Mouse (Mus musculus): ENCODE results near the gene Lnx2. TPM values are rescaled to one million over a fixed set of nuclear protein-coding genes. Genes with fewer than 3 reads are reported as not detected.

Lnx2 gene
- polyA plus RNA-seq, 1 experiment from 2014 or later = 13.7 TPM

DNA sequence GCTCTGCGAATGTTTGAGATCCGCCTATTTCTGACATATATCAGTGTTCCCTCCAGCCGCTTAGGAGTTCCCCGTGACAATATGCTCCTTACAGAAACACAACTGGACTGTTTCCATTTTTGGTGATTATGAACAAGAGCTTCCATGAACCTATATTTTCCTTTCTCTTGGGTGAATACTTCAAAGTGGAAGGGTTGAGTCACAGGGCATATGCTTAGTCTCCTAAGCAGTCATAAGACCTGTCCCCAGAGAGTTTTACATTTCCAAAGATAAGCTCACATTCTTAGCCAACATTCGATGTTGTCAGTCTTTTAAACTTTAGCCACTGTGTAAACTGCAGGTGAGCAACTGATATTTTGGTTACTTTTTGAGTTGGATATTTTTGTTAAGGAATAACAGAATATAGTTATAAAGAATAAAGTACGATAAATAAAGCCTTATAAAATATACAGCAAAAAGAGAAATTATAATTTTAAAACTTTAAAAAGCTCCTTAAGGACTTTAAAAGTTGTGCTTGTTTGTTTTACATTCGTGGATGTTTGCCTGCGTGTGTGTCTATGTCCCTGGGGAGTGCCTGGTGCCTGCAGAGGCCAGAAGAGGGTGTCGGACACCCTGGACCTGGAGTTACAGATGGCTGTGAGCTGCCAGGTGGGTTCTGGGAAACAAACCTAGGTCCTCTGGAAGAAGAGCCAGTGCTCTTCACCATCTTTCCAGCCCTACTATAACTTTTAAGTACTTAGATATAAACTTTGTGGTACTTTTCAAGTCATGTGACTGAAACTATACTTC is 18.6 kb downstream of the Lnx2 start:
- Histone ChIP-seq H3K9ac (no peak overlapping the region), H3K4me2 (no peak overlapping the region), H3K36me3 (no peaks in the 10 kb centered on the region), H3K27me3 (no peaks in the 10 kb centered on the region), H3K9me3 (no peaks in the 10 kb centered on the region), H3K27ac (no peak overlapping the region), H3K4me3 (no peak overlapping the region), H3K4me1 (peaks cover 11% of the 10 kb centered on the region; the same call in 1 of the 2 replicates)
- 79% methylated on average over 9 of the region's 9 CpGs for WGBS
- ATAC-seq (ENCODE audit: insufficient number of reproducible peaks, insufficient read depth, low FRiP score, low TSS enrichment, low read depth) = no peak

DNA sequence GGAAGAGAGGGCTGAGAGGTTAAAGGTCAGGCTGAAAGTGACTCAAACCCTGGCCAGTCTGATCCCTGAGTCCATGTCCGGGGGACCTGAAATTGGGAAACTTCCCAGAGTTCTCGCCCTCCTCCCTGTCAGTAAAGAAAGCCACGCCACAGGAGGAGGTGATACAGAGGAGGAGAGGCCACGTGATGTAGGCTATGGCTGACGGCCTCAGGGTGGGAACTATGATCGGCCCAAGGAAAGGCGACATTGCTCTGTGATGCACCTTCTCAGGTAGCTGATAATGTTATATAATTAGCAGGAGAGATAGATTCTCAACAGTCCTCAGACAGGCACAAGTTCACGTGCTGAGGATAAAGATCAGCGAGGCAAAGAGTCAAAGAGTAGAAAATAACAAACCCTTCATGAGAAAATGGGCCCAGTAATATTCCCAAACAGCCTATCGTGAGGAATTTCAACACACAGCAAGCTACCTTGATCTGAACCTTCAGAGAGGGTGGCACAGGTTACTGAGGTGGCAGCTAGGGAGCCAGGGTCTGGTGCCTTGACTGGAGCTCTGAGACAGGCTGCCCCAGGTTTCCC is 19.6 kb downstream of the Lnx2 start:
- Histone ChIP-seq H3K27ac (no peak overlapping the region), H3K9ac (no peak overlapping the region), H3K36me3 (no peaks in the 10 kb centered on the region), H3K27me3 (no peaks in the 10 kb centered on the region), H3K4me2 (no peak overlapping the region), H3K9me3 (no peaks in the 10 kb centered on the region), H3K4me1 (peaks cover 15% of the 10 kb centered on the region; the same call in 1 of the 2 replicates), H3K4me3 (no peak overlapping the region)
- 78% methylated on average over 10 of the region's 10 CpGs for WGBS
- ATAC-seq (ENCODE audit: insufficient number of reproducible peaks, insufficient read depth, low FRiP score, low TSS enrichment, low read depth) = no peak

DNA sequence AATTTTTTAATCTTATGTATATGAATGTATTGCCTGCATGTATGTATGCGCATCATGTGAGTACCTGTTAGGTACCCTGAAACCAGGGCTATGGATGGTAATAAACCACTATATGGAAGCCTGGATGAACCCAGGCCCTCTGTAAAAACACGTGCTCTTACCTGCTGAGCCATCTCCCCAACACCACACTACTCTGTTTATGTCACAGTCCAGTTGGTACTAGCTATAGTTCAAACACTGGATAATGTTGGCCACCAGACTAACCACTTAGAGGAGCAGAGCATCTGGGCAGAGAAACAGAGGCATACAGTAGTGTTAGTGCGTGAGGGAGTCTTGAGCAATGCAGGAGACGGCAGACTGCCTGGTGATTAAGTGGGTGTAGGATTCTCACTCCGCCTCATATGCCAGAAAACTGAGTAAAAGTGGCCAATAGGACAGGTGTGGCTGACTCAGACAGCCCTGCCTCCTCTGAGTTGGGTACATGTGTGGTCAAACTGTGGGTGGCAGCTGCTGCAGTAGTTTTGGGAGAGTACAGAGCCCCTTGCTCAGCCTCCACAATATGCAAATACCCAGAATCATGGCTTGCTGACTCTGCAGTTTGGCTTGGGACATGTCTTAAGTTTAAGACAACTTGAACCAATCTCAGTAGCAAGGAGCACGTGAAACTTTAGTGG is 20.7 kb downstream of the Lnx2 start:
- H3K27me3 ChIP-seq = no peaks in the 10 kb centered on the region
- ATAC-seq (ENCODE audit: insufficient number of reproducible peaks, insufficient read depth, low FRiP score, low TSS enrichment, low read depth) = no peak
- no peak overlapping the region for H3K4me2 ChIP-seq
- H3K9me3 ChIP-seq = no peaks in the 10 kb centered on the region
- H3K36me3 ChIP-seq = no peaks in the 10 kb centered on the region
- H3K27ac ChIP-seq = no peak overlapping the region
- H3K4me1 ChIP-seq = peaks cover 21% of the 10 kb centered on the region; the same call in 1 of the 2 replicates
- H3K4me3 ChIP-seq = no peak overlapping the region
- no peak overlapping the region for H3K9ac ChIP-seq
- WGBS = 78% methylated on average over 6 of the region's 6 CpGs

DNA sequence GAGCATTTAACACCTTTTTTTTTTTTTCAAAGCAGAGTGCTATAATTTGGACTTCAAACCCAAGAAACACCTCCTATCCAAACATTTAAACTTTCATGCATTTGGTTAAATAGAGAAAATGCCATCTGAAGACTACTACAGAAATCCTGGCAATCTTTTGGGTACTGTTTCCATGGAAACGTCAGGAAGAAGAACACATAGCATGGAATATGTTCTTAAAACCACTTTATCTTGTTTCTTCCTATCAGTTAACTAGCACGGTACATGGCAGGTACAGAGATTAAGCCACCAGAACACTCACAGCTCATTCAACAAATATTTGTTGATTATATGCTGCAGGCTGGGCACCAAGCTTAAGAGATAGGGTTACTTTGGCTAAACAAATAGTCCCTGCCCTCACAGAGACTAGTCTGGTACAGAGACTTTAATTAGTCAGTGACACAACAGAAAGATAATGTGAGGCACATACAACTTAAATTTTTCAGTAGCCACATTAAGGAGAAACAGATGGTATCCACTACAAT is 21.6 kb downstream of the Lnx2 start:
- 65% methylated on average over 2 of the region's 2 CpGs for WGBS
- H3K9ac ChIP-seq = no peak overlapping the region
- H3K27ac ChIP-seq = no peak overlapping the region
- no peak overlapping the region for H3K4me2 ChIP-seq
- no peak for ATAC-seq (ENCODE audit: insufficient number of reproducible peaks, insufficient read depth, low FRiP score, low TSS enrichment, low read depth)
- no peak overlapping the region for H3K4me3 ChIP-seq
- H3K36me3 ChIP-seq = no peaks in the 10 kb centered on the region
- H3K4me1 ChIP-seq = peaks cover 26% of the 10 kb centered on the region; the same call in 1 of the 2 replicates
- H3K9me3 ChIP-seq = no peaks in the 10 kb centered on the region
- no peaks in the 10 kb centered on the region for H3K27me3 ChIP-seq

DNA sequence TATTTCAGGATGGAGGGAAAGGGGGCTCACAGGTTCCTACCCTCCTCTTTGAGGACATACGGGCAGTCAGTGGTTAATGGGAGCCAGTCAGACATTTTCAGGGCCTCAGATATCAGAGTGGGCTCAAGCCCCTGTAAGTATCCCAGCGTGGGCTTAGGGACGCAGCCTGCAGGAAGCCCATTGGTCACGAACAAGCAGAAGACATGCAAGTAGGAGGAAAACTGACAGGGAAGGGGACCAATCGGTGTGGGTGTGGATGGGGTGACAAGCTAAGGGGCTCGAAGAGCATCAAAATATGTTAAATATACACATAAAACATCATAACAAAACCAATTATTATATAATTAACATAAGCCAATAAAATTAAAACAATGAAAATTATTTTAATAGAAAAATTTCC is 22.1 kb downstream of the Lnx2 start:
- Histone ChIP-seq H3K9ac (no peak overlapping the region), H3K36me3 (no peaks in the 10 kb centered on the region), H3K27ac (no peak overlapping the region), H3K27me3 (no peaks in the 10 kb centered on the region), H3K4me1 (peaks cover 30% of the 10 kb centered on the region; the same call in 1 of the 2 replicates), H3K4me3 (no peak overlapping the region), H3K9me3 (no peaks in the 10 kb centered on the region), H3K4me2 (no peak overlapping the region)
- 80% methylated on average over 6 of the region's 6 CpGs for WGBS
- ATAC-seq (ENCODE audit: insufficient number of reproducible peaks, insufficient read depth, low FRiP score, low TSS enrichment, low read depth) = no peak

DNA sequence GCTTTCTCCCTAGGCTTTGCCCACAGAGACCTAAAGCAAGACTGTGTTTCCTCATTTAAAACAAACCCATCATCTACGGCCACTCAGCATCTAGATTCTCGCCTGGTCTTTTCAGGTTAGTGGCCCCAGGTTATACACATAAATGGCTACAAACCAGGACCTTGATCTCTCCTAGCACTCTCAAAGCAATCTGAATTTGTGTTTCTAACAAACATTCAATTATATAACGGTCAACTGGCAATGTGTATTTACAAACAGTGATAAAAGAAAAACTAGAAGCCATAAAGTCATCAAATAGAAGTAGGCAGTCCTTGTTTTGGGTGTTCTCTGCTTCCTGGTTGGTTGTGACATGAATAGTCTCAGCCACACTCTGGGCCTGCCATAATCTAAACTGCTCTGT is 22.9 kb downstream of the Lnx2 start:
- Histone ChIP-seq H3K4me3 (no peak overlapping the region), H3K9me3 (no peaks in the 10 kb centered on the region), H3K9ac (no peak overlapping the region), H3K27me3 (no peaks in the 10 kb centered on the region), H3K27ac (no peak overlapping the region), H3K4me1 (peaks cover 30% of the 10 kb centered on the region; the same call in 1 of the 2 replicates), H3K36me3 (no peaks in the 10 kb centered on the region), H3K4me2 (no peak overlapping the region)
- WGBS = 78% methylated on average over 3 of the region's 3 CpGs
- no peak for ATAC-seq (ENCODE audit: insufficient number of reproducible peaks, insufficient read depth, low FRiP score, low TSS enrichment, low read depth)

DNA sequence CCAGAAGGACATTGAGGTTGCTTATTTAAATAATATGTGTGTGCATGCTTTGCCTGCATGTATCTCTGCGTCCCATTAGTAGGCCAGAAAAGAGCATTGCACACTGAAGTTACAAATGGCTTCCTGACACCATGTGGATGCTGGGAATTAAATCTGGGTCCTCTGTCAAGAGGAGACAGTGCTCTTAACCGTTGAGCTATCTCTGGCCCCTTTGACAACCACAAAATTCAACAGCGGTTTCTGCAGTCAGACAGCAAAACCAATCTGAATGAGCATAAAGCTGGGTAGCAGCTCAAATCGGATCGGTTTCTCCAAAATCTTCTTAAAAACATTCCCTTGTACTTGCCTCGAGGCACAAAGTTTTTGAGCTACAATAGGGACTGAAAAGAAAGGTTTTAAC is 23.3 kb downstream of the Lnx2 start:
- Histone ChIP-seq H3K4me3 (no peak overlapping the region), H3K27ac (no peak overlapping the region), H3K36me3 (no peaks in the 10 kb centered on the region), H3K9me3 (no peaks in the 10 kb centered on the region), H3K9ac (no peak overlapping the region), H3K4me2 (no peak overlapping the region), H3K27me3 (no peaks in the 10 kb centered on the region), H3K4me1 (peaks cover 30% of the 10 kb centered on the region; the same call in 1 of the 2 replicates)
- ATAC-seq (ENCODE audit: insufficient number of reproducible peaks, insufficient read depth, low FRiP score, low TSS enrichment, low read depth) = no peak
- 59% methylated on average over 6 of the region's 6 CpGs for WGBS

DNA sequence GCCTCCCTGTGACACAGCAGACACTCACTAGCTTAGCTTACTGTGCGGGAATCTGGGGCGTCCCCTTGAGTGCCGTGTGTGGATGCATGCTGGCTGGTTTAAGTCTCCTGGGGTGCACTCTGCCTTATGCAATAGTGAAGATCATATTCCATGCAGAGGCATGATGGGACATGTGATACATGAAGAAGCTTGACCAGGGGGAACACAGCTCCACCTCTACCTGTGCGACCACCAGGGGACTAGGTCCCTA is 24.2 kb downstream of the Lnx2 start:
- Histone ChIP-seq H3K9me3 (no peaks in the 10 kb centered on the region), H3K4me3 (no peak overlapping the region), H3K36me3 (no peaks in the 10 kb centered on the region), H3K27ac (no peak overlapping the region; the same call in 1 of the 2 replicates), H3K4me2 (no peak overlapping the region), H3K4me1 (peaks cover 30% of the 10 kb centered on the region; the same call in 1 of the 2 replicates), H3K27me3 (no peaks in the 10 kb centered on the region), H3K9ac (no peak overlapping the region)
- ATAC-seq (ENCODE audit: insufficient number of reproducible peaks, insufficient read depth, low FRiP score, low TSS enrichment, low read depth) = no peak
- 57% methylated on average over 4 of the region's 4 CpGs for WGBS

DNA sequence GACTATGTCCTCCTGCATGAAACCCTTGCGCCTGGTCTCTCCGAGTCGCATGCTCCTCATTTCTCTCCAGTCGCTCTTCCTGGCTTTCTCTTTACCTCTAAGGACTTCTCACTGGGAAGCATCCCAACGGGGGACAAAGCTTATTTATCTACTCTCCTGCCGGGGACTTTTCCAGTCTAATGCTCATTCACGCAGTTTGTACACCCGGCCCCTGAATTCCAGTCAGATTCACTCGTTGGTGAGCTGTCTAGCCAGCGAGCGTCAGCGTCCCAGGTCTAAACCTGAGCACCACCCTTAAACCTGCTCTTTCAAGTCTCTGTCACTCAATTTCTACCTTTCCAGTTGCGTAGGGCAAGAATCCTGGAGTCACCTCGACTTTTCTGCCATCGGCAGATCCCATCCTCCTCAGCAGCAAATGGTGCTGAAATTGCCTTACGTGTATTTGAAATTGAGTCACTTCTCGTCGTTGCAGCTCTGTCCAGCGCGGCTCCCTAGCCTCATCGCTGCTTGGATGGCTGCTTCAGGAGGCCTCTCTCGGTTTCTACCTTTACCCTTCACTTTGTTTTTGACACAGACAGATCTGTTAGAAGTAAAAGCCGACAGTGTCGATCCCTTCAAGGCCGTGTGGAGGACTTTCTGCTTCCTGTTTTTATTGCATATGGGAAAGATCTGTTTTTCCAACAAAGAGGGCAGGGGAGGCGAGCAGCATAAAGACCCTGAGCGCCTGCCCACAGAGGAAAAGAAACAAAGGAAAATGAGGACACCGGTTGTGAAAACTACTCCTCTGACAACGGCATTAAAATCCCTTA is 24.7 kb downstream of the Lnx2 start:
- no peak overlapping the region for H3K4me2 ChIP-seq
- no peak overlapping the region; the same call in 1 of the 2 replicates for H3K27ac ChIP-seq
- no peaks in the 10 kb centered on the region for H3K36me3 ChIP-seq
- H3K9ac ChIP-seq = no peak overlapping the region
- no peak overlapping the region for H3K4me3 ChIP-seq
- ATAC-seq (ENCODE audit: insufficient number of reproducible peaks, insufficient read depth, low FRiP score, low TSS enrichment, low read depth) = no peak
- no peaks in the 10 kb centered on the region for H3K27me3 ChIP-seq
- 64% methylated on average over 29 of the region's 29 CpGs for WGBS
- H3K4me1 ChIP-seq = peaks cover 30% of the 10 kb centered on the region; the same call in 1 of the 2 replicates
- no peaks in the 10 kb centered on the region for H3K9me3 ChIP-seq

DNA sequence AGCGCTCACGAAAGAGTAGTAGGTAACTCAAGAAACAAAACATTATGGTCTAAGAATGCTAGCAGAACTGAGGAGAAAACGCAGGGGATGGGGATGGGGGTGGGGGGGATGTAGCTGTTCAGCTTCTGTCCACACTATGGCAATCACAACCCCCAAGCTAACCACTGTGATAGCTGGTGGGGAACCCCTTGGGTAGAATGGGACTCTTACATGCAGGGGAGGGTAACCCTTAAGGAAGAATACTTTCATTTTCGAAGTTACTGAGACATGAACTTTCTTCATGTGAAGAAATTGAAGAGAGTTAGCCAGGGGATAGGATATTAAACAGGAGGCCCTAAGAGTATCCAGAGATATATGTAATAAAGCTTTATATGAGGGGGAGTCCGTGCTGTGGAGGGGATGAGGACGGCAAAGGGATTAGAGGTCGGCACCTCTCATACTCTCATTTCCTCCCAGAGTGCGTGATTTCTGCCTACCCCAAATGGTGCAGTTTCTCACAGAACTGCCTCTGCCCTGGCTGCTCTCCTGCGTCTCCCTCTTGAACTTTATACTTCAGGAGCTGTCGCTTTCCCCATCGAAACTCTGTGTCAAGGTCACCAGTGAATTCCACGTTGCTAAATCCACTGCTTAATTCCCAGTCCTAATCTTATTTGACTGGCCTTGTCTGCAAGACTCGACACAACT is 25.4 kb downstream of the Lnx2 start:
- 69% methylated on average over 13 of the region's 13 CpGs for WGBS
- Histone ChIP-seq H3K27ac (no peak overlapping the region), H3K27me3 (no peaks in the 10 kb centered on the region), H3K9ac (no peak overlapping the region), H3K4me1 (peaks cover 35% of the 10 kb centered on the region; the same call in 1 of the 2 replicates), H3K4me3 (no peak overlapping the region), H3K36me3 (no peaks in the 10 kb centered on the region), H3K9me3 (no peaks in the 10 kb centered on the region), H3K4me2 (no peak overlapping the region)
- ATAC-seq (ENCODE audit: insufficient number of reproducible peaks, insufficient read depth, low FRiP score, low TSS enrichment, low read depth) = no peak

Data from embryonic facial prominence, embryonic 13.5 days (tissue).